Mouse (Mus musculus): ENCODE measurements around the gene Keap1. TPM values are rescaled to one million over a fixed set of nuclear protein-coding genes. Genes with fewer than 3 reads are reported as not detected.

The Keap1 gene
- polyA plus RNA-seq, 1 experiment from 2014 or later = 65.2 TPM

DNA sequence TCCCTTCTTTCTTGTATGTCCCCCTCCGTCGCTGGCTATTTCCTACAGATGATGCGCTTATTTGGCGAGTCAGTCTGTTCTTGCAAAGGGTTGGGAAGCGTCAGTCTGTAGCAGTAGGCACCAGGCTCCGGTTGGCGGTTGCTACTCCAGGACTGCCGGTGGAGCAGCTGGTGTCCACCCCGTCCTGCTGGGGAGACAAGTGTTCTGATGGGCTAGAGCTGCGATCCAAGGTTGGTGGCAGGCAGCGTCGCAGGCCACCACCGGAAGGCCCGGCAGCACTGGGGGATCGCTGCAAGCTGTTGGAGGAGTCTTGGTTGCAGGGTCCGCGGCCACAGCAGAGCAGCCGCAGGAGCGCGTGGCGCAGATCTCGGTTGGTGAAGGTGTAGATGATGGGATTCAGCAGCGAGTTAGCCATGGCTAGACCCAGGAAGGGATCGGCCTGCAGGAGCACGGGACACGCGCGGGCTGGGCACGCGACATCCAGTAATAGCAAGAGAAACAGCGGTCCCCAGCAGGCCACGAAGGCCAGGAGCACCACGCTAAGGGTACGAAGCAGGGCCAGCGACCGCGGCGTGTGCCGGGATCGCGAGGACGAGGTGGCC lies 4.8 kb upstream of the Keap1 start:
- H3K9me3 ChIP-seq = peaks cover 4% of the 10 kb centered on the region
- peak overlapping the region; percentile 93 for H3K4me2 ChIP-seq
- H3K9ac ChIP-seq (replicated peaks) = peak overlapping the region; percentile 59
- H3K27me3 ChIP-seq = peaks cover 72% of the 10 kb centered on the region
- WGBS = 10% methylated on average over 42 of the region's 42 CpGs
- H3K4me3 ChIP-seq (replicated peaks) = peak overlapping the region; percentile 53
- no peak overlapping the region for H3K27ac ChIP-seq
- H3K36me3 ChIP-seq = no peaks in the 10 kb centered on the region
- peaks cover 30% of the 10 kb centered on the region for H3K4me1 ChIP-seq (replicated peaks)
- ATAC-seq (ENCODE audit: insufficient number of reproducible peaks, insufficient read depth, low FRiP score, low TSS enrichment, low read depth) = no peak

DNA sequence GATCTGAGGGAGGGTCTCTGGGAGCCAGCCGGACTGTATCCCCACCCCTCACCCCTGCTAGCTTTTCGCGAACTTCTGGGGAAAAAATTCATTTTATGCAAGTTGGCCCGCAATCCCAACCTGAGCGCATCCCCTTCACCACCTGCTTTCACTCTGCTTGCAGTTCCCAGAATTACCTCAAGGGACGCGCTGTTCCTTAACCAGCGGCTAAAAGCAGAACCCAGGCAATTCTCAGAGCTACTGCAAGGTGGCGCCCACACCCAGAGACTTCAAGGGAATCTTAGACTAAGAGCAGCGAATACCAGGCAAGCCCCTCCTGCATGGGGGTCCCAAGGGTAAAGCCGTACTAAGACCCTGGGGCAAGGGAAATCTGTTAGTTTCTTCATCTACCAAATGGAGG lies 2.2 kb upstream of the Keap1 start:
- peaks cover 36% of the 10 kb centered on the region for H3K4me1 ChIP-seq (replicated peaks)
- H3K4me2 ChIP-seq = no peak overlapping the region
- no peak overlapping the region for H3K4me3 ChIP-seq (replicated peaks)
- peaks cover 8% of the 10 kb centered on the region for H3K36me3 ChIP-seq
- H3K27ac ChIP-seq = no peak overlapping the region
- no peak for ATAC-seq (ENCODE audit: insufficient number of reproducible peaks, insufficient read depth, low FRiP score, low TSS enrichment, low read depth)
- H3K9ac ChIP-seq (replicated peaks) = no peak overlapping the region
- WGBS = 9% methylated on average over 11 of the region's 11 CpGs
- H3K27me3 ChIP-seq = peaks cover 47% of the 10 kb centered on the region
- peaks cover 4% of the 10 kb centered on the region for H3K9me3 ChIP-seq

DNA sequence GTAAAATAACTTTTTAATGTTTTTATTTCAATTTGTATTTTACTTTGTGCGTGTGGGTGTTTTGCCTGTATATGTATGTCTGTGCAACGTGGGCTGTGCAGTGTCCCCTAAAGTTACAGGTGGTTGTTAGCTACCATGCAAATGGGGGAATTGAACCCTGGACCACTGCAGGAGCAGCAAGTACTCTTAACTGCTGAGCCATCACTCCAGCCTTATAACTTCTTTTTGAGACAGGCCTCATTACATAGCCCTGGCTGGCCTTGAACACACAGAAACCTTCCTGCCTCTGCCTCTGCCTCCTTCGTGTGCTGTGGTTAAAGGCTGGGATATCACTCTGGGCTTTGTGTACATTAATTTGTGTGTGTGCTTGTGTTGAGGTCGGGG lies 296 bp upstream of the Keap1 start:
- H3K27me3 ChIP-seq = peaks cover 28% of the 10 kb centered on the region
- 44% methylated on average over 4 of the region's 4 CpGs for WGBS
- ATAC-seq (ENCODE audit: insufficient number of reproducible peaks, insufficient read depth, low FRiP score, low TSS enrichment, low read depth) = no peak

GRCm38 (mm10) chr9:21238004-21238732 lies 993 bp downstream of the Keap1 start:
- H3K36me3 ChIP-seq = peaks cover 37% of the 10 kb centered on the region
- peak overlapping the region; percentile 97 for H3K9ac ChIP-seq (replicated peaks)
- H3K27me3 ChIP-seq = peaks cover 15% of the 10 kb centered on the region
- peaks cover 21% of the 10 kb centered on the region for H3K4me1 ChIP-seq (replicated peaks)
- peaks cover 4% of the 10 kb centered on the region for H3K9me3 ChIP-seq
- peak overlapping the region; percentile 78 for H3K4me2 ChIP-seq
- 1% methylated on average over 29 of the region's 31 CpGs for WGBS
- peak; percentile 6; the same call in 1 of the 2 replicates for ATAC-seq (ENCODE audit: insufficient number of reproducible peaks, insufficient read depth, low FRiP score, low TSS enrichment, low read depth)
- peak overlapping the region; percentile 96 for H3K27ac ChIP-seq
- peak overlapping the region; percentile 93 for H3K4me3 ChIP-seq (replicated peaks)

More for the DNA sequence above, 296 bp upstream of the Keap1 start:
- Histone ChIP-seq H3K9me3 (peaks cover 4% of the 10 kb centered on the region), H3K36me3 (peaks cover 24% of the 10 kb centered on the region), H3K4me2 (peak overlapping the region; percentile 78), H3K9ac (replicated peaks) (peak overlapping the region; percentile 97), H3K27ac (peak overlapping the region; percentile 96; the same call in 1 of the 2 replicates), H3K4me1 (replicated peaks) (peaks cover 29% of the 10 kb centered on the region), H3K4me3 (replicated peaks) (peak overlapping the region; percentile 93)

GRCm38 (mm10) chr9:21237368-21238003 lies 1.7 kb downstream of the Keap1 start:
- peaks cover 8% of the 10 kb centered on the region for H3K27me3 ChIP-seq
- H3K4me1 ChIP-seq (replicated peaks) = peaks cover 21% of the 10 kb centered on the region
- peak overlapping the region; percentile 97 for H3K9ac ChIP-seq (replicated peaks)
- peak; percentile 28; the same call in 1 of the 2 replicates for ATAC-seq (ENCODE audit: insufficient number of reproducible peaks, insufficient read depth, low FRiP score, low TSS enrichment, low read depth)
- H3K4me3 ChIP-seq (replicated peaks) = peak overlapping the region; percentile 93
- H3K4me2 ChIP-seq = peak overlapping the region; percentile 78
- no peaks in the 10 kb centered on the region for H3K9me3 ChIP-seq
- WGBS = 18% methylated on average over 19 of the region's 19 CpGs
- peaks cover 44% of the 10 kb centered on the region for H3K36me3 ChIP-seq
- H3K27ac ChIP-seq = peak overlapping the region; percentile 96

GRCm38 (mm10) chr9:21236991-21237367 lies 2.2 kb downstream of the Keap1 start:
- Histone ChIP-seq H3K9ac (replicated peaks) (peak overlapping the region; percentile 97), H3K36me3 (peaks cover 49% of the 10 kb centered on the region), H3K27ac (peak overlapping the region; percentile 96), H3K9me3 (no peaks in the 10 kb centered on the region), H3K4me2 (peak overlapping the region; percentile 78), H3K27me3 (peaks cover 3% of the 10 kb centered on the region), H3K4me1 (replicated peaks) (peaks cover 21% of the 10 kb centered on the region), H3K4me3 (replicated peaks) (peak overlapping the region; percentile 93)
- ATAC-seq (ENCODE audit: insufficient number of reproducible peaks, insufficient read depth, low FRiP score, low TSS enrichment, low read depth) = no peak
- 83% methylated on average over 25 of the region's 25 CpGs for WGBS

- 0 out of 2 replicates have a peak overlapping the region, but pooled peaks have one; percentile 18 for H3K9ac ChIP-seq (replicated peaks)
- no peak for ATAC-seq (ENCODE audit: insufficient number of reproducible peaks, insufficient read depth, low FRiP score, low TSS enrichment, low read depth)
- 80% methylated on average over 4 of the region's 4 CpGs for WGBS
Measured at GRCm38 (mm10) chr9:21235341-21235740, 3.8 kb downstream of the Keap1 start.

DNA sequence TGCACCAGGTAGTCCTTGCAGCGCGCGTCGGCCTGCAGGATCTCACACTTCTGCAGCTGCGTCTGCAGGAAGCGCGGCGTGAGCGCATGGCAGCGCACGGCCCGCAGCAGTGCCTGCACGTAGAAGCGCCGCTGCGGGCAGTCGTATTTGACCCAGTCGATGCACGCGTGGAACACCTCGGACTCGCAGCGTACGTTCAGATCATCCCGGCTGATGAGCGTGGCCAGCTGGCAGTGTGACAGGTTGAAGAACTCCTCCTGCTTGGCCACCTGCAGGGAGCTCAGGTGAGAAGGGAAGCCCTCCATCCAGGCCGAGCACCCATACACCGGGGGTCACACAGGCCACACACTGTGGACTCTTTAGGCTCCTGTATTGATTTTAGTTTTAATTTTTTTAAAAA lies 5.4 kb downstream of the Keap1 start:
- Histone ChIP-seq H3K9me3 (no peaks in the 10 kb centered on the region), H3K9ac (replicated peaks) (no peak overlapping the region), H3K27me3 (no peaks in the 10 kb centered on the region), H3K4me3 (replicated peaks) (no peak overlapping the region), H3K4me2 (no peak overlapping the region), H3K36me3 (peaks cover 79% of the 10 kb centered on the region), H3K4me1 (replicated peaks) (peaks cover 14% of the 10 kb centered on the region), H3K27ac (no peak overlapping the region)
- 85% methylated on average over 28 of the region's 28 CpGs for WGBS
- ATAC-seq (ENCODE audit: insufficient number of reproducible peaks, insufficient read depth, low FRiP score, low TSS enrichment, low read depth) = no peak

More at GRCm38 (mm10) chr9:21235341-21235740, 3.8 kb downstream of the Keap1 start:
- Histone ChIP-seq H3K9me3 (no peaks in the 10 kb centered on the region), H3K27ac (no peak overlapping the region), H3K27me3 (no peaks in the 10 kb centered on the region), H3K4me3 (replicated peaks) (no peak overlapping the region), H3K4me1 (replicated peaks) (peaks cover 19% of the 10 kb centered on the region), H3K36me3 (peaks cover 66% of the 10 kb centered on the region), H3K4me2 (no peak overlapping the region)

DNA sequence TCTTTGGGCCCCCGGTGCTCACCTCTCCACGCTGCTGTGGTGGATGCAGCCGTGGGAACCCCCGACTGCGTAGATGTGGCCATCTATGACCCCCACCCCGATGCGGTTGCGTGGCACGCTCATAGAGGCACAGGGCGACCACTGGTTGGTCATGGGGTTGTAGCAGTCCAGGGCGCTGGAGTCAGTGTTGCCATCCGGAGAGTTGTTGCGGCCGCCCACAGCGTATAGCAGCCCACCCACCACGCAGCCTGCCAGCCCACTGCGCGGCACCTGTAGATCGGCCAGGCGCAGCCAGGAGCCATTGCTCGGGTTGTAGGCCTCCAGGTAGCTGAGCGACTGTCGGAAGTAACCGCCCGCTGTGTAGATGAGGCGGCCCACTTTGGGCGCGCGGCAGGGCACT lies 5.8 kb downstream of the Keap1 start:
- Histone ChIP-seq H3K4me1 (replicated peaks) (peaks cover 17% of the 10 kb centered on the region), H3K9me3 (no peaks in the 10 kb centered on the region), H3K27me3 (no peaks in the 10 kb centered on the region), H3K9ac (replicated peaks) (no peak overlapping the region), H3K4me3 (replicated peaks) (no peak overlapping the region), H3K27ac (no peak overlapping the region), H3K4me2 (no peak overlapping the region), H3K36me3 (peaks cover 79% of the 10 kb centered on the region)
- 90% methylated on average over 29 of the region's 29 CpGs for WGBS
- no peak for ATAC-seq (ENCODE audit: insufficient number of reproducible peaks, insufficient read depth, low FRiP score, low TSS enrichment, low read depth)

GRCm38 (mm10) chr9:21232867-21233266 lies 6.3 kb downstream of the Keap1 start:
- H3K4me2 ChIP-seq = no peak overlapping the region
- H3K9me3 ChIP-seq = no peaks in the 10 kb centered on the region
- ATAC-seq (ENCODE audit: insufficient number of reproducible peaks, insufficient read depth, low FRiP score, low TSS enrichment, low read depth) = no peak
- H3K27me3 ChIP-seq = no peaks in the 10 kb centered on the region
- 91% methylated on average over 5 of the region's 5 CpGs for WGBS
- H3K4me3 ChIP-seq (replicated peaks) = no peak overlapping the region
- H3K4me1 ChIP-seq (replicated peaks) = peaks cover 22% of the 10 kb centered on the region
- no peak overlapping the region for H3K9ac ChIP-seq (replicated peaks)
- H3K36me3 ChIP-seq = peaks cover 79% of the 10 kb centered on the region
- H3K27ac ChIP-seq = no peak overlapping the region

DNA sequence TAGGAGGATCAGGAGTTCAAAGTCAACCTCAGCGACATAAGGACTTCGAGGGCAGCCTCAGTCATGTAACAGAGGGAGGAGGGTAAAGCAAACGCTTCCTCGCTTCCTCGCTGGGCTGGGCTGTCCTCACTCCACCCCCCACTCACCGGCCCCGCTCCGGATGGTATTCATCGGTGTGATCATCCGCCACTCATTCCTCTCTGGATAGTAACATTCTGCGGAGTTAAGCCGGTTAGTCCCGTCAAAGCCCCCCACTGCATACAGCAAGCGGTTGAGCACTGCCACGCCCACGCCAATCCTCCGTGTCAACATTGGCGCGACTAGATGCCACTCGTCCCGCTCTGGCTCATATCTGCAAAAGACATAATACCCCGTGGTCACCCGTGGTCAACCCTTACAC lies 7.6 kb downstream of the Keap1 start:
- Histone ChIP-seq H3K9me3 (no peaks in the 10 kb centered on the region), H3K4me2 (no peak overlapping the region), H3K36me3 (peaks cover 73% of the 10 kb centered on the region), H3K27me3 (no peaks in the 10 kb centered on the region), H3K9ac (replicated peaks) (no peak overlapping the region), H3K4me1 (replicated peaks) (peaks cover 18% of the 10 kb centered on the region), H3K4me3 (replicated peaks) (no peak overlapping the region), H3K27ac (no peak overlapping the region)
- 56% methylated on average over 23 of the region's 23 CpGs for WGBS
- no peak for ATAC-seq (ENCODE audit: insufficient number of reproducible peaks, insufficient read depth, low FRiP score, low TSS enrichment, low read depth)
